Mouse (Mus musculus) heart, adult 8-10 months (tissue): ENCODE measurements around the gene Neurl4. TPM values are rescaled to one million over a fixed set of nuclear protein-coding genes. Genes with fewer than 3 reads are reported as not detected.

Source experiments
- DNase-seq: peaks from one replicate; pipeline ENCODE4 v3.0.0; 2022; ENCODE audit warnings: low spot score
- total RNA-seq, 4 experiments: library from RNA; stranded (reverse); gene quantifications; 2 replicates each; pipeline ENCODE4 v1.2.4; 2022

Neurl4 gene
- total RNA-seq, 4 experiments from 2014 or later: 38.0 to 50.9 (median 43.4) TPM

GRCm38 (mm10) chr11:69932254-69932653, 31.4 kb downstream of the Neurl4 start:
- DNase-seq: no peak

DNA sequence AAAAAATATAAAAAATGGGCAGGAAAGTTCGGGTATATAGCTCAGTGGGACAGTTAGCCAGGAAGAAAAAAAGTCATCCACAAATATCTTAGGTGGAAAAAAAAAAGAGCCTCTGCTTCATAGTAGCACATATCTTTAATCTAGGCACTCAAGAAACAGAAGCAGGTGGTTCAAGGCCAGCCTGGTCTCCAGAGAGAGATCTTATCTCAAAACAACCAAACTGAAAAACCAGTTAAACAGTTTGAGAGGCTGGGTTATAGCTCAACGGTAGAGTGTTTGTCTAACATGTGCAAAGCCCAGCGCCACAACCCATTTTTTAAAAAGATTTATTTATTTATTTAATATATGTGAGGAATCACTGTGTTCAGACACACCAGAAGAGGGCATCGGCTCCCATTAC, 32.2 kb downstream of the Neurl4 start:
- DNase-seq: no peak

DNA sequence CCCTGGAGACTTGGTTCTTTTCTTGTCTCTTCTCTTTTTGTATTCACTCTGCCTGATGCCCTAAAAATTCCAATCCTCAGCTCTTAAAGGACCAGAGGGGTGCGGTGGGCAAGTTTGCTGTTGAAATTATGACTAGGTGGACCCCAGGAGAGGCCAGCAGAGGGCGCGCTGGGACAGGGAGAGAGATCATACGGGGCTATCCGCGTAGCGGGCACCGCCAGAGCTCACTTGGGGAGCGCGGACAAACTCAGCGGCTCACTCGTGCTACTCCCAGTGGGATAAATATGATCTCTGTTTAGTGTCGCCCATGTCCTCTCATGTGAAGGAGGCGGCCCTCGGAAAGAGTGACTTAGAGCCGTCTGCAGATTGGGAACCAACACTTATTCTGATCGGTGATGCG, 33.3 kb downstream of the Neurl4 start:
- peak; percentile 91 for DNase-seq

- DNase-seq: no peak
Observed at GRCm38 (mm10) chr11:69934681-69935080, 33.8 kb downstream of the Neurl4 start.

- DNase-seq: peak; percentile 71
Observed at GRCm38 (mm10) chr11:69935137-69935879, 34.4 kb downstream of the Neurl4 start, which contains the start of gene Ybx2. Gene Ybx2 (plus strand): TSS chr11:69935796.

GRCm38 (mm10) chr11:69936156-69936555, 35.3 kb downstream of the Neurl4 start:
- no peak for DNase-seq

- DNase-seq: no peak
Observed at GRCm38 (mm10) chr11:69936714-69937347, 36.0 kb downstream of the Neurl4 start.

DNA sequence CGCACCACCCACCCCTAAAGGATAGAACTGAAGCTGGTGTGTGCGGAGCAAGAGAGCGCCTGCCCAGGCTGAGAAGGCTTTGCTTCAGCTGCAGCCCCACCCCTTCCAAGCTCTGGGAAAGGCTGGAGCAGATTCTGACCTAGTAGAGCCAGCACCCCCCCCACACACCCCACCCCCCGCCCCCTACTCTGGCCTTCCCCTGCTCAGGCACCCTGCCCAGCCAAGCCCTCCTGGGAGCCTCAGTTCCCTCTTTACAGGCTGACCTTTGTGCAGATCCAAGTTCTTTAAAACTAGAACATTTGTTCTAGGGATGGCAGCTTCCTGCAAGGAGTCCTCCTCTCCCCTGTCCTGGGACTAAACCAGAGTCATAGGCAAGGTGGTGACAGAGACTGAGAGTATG, 36.5 kb downstream of the Neurl4 start:
- no peak for DNase-seq

GRCm38 (mm10) chr11:69937834-69938233, 37.0 kb downstream of the Neurl4 start:
- DNase-seq: no peak

- no peak for DNase-seq
Observed at GRCm38 (mm10) chr11:69938401-69938979, 37.6 kb downstream of the Neurl4 start.

GRCm38 (mm10) chr11:69939181-69939580, 38.3 kb downstream of the Neurl4 start:
- no peak for DNase-seq

DNA sequence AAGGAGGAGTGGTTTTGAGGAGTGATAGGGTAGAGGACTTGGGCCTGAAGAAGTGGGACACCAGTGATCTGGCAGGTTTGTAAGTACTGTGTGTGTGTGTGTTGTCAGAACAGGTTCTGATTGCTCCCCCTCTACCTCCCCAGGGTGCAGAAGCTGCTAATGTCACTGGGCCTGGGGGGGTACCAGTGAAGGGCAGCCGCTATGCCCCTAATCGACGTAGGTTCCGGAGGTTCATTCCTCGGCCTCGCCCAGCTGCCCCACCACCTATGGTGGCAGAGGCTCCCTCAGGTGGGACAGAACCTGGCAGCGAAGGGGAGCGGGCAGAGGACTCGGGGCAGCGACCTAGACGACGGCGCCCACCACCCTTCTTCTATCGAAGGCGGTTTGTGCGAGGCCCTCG, 38.9 kb downstream of the Neurl4 start:
- no peak for DNase-seq

DNA sequence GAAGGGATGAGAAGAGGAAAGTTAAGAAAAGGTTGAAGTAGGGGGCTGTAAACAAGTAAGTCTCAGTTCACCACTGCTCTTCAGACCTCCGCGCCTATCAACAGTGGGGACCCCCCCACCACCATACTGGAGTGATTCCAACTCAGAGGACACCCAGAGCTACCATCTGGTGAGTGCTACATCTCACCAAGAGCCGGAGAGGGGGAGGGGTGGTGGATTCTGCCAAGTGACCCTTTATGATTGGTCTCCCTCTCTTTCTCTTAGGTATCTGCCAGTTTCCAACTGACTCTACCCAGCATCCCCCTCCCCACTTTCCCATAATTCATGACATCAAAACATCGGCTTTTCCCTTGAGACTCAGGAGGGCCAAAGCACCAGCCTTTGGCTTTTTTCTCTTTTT, 40.1 kb downstream of the Neurl4 start:
- no peak for DNase-seq

GRCm38 (mm10) chr11:69945216-69945615, 44.3 kb downstream of the Neurl4 start:
- no peak for DNase-seq

- no peak for DNase-seq
Observed at GRCm38 (mm10) chr11:69945997-69946891, 45.4 kb downstream of the Neurl4 start.

GRCm38 (mm10) chr11:69947337-69948065, 46.6 kb downstream of the Neurl4 start:
- DNase-seq: peak; percentile 54

DNA sequence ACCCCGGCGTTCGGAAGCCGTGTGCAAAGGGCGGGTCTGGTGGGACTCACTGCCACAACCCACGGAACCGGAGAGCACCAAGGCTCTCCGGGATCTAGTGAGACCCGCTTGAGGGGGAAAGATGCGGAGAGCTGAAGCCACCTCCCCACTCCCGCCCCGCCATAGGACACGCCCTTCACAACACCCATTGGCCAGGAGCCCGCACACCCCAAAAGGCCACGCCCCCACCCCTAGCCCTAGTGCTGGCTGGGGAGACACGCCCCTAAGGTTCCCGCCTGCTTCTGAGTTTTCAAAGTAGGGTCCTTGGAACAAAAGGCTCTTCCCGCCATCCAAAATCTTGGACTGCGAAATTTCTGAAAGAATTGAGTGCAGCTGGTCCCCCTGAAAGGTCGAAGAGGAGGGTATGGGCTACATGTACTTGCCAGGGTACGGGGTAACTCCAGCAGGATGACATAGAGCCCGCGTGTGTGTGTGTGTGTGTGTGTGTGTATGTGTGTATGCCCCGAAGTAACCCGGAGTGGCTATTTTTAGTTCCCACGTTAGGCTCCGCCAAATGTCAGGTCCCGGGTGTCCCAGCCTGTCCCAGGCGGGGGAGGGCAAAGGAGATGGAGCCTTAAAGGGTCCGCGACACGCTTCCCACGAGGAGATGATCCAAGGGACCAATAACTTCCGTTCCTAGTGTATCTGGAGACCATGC, 47.3 kb downstream of the Neurl4 start, which contains the start of gene Slc2a4:
Slc2a4 (minus strand) TSS at position 123 of the 697 bp plus-strand sequence.
- peak; percentile 91 for DNase-seq

GRCm38 (mm10) chr11:69948763-69949150, 47.9 kb downstream of the Neurl4 start:
- peak; percentile 91 for DNase-seq

- DNase-seq: no peak
Observed at GRCm38 (mm10) chr11:69950807-69951459, 50.1 kb downstream of the Neurl4 start.

- no peak for DNase-seq
Observed at GRCm38 (mm10) chr11:69952274-69952673, 51.4 kb downstream of the Neurl4 start.
